14 mouse cellular contexts compared by ENCODE assay signal in genomic region chr16:89867212-89867829, GRCm38 (mm10).
DNase-seq lines count a peak whose midpoint lies in the region; ATAC-seq and TF ChIP-seq lines count a peak whose summit lies in the region.
"Had no signal": no experiment of that assay in that cellular context is flagged by ENCODE, and none has a peak within 500 bp of the region (broad histone marks: within the 10 kb centered on the region; RNA-seq: fewer than 3 reads in every experiment).

No protein-coding gene starts in this region.

- peaks cover 42% of the 10 kb centered on the region for H3K4me1 ChIP-seq in hindbrain, embryonic 10.5 days (replicated peaks)
- peaks cover 23% of the 10 kb centered on the region for H3K4me1 ChIP-seq in hindbrain, embryonic 12.5 days
- no peaks in the 10 kb centered on the region for H3K4me1 ChIP-seq in cortical plate, adult 2 months (ENCODE audit: control insufficient read depth, insufficient read depth, low read length)
- H3K4me1 ChIP-seq in midbrain, embryonic 14.5 days (ENCODE audit: control insufficient read depth, insufficient read depth, low read length): peaks cover 7% of the 10 kb centered on the region; the same call in 1 of the 2 replicates

- no peak overlapping the region for H3K4me2 ChIP-seq in hindbrain, embryonic 12.5 days (replicated peaks)
- H3K4me2 ChIP-seq in midbrain, embryonic 14.5 days (ENCODE audit: low read length): no peak overlapping the region
- H3K4me2 ChIP-seq: heart, embryonic 15.5 days; liver, embryonic 15.5 days had no signal

- H3K9ac ChIP-seq in hindbrain, embryonic 12.5 days: no peak overlapping the region
- no peak overlapping the region for H3K9ac ChIP-seq in midbrain, embryonic 14.5 days (replicated peaks; ENCODE audit: low read length)
- H3K9ac ChIP-seq: heart, embryonic 15.5 days; liver, embryonic 15.5 days had no signal

- no peak for ATAC-seq in hindbrain, embryonic 12.5 days (ENCODE audit: low FRiP score)
- ATAC-seq in midbrain, embryonic 14.5 days (ENCODE audit: low FRiP score, low TSS enrichment): no peak

- peaks cover 35% of the 10 kb centered on the region for H3K36me3 ChIP-seq in hindbrain, embryonic 10.5 days
- peaks cover 18% of the 10 kb centered on the region; the same call in 1 of the 2 replicates for H3K36me3 ChIP-seq in hindbrain, embryonic 12.5 days
- peaks cover 10% of the 10 kb centered on the region; the same call in 1 of the 2 replicates for H3K36me3 ChIP-seq in midbrain, embryonic 14.5 days (ENCODE audit: control insufficient read depth, insufficient read depth, low read length)
- H3K36me3 ChIP-seq: heart, embryonic 15.5 days; liver, embryonic 15.5 days had no signal

- no peaks in the 10 kb centered on the region for H3K27me3 ChIP-seq in hindbrain, embryonic 10.5 days (ENCODE audit: insufficient read depth, poor library complexity, severe bottlenecking)
- no peaks in the 10 kb centered on the region for H3K27me3 ChIP-seq in hindbrain, embryonic 12.5 days
- H3K27me3 ChIP-seq in midbrain, embryonic 14.5 days (ENCODE audit: control insufficient read depth, insufficient read depth, low read length): no peaks in the 10 kb centered on the region
- H3K27me3 ChIP-seq: CH12.LX; heart, embryonic 15.5 days; liver, embryonic 15.5 days had no signal

- no peak for TF ChIP-seq POLR2A in cortical plate, adult 2 months (IDR thresholded peaks at IDR 0.05; ENCODE audit: extremely low read depth, insufficient read depth, low read length)

- peak overlapping the region; percentile 46 for H3K27ac ChIP-seq in hindbrain, embryonic 10.5 days
- H3K27ac ChIP-seq in hindbrain, embryonic 12.5 days: no peak overlapping the region
- H3K27ac ChIP-seq in cortical plate, adult 2 months (ENCODE audit: insufficient read depth, low read length): no peak overlapping the region
- H3K27ac ChIP-seq in midbrain, embryonic 14.5 days (replicated peaks; ENCODE audit: low read depth, low read length): no peak overlapping the region
- H3K27ac ChIP-seq: heart, embryonic 15.5 days; kidney, postnatal 0 days; liver, embryonic 15.5 days; macrophage had no signal

- DNase-seq in hindbrain, embryonic 10.5 days (ENCODE audit: low spot score): peak; percentile 27
- DNase-seq in layer of hippocampus, adult 9-11 months: peak; percentile 67
- peak; percentile 41 for DNase-seq in right cerebral cortex, postnatal 25 days
- DNase-seq in midbrain, embryonic 14.5 days: no peak
- no peak for DNase-seq in heart, postnatal 36 days
- DNase-seq: adrenal gland, postnatal 14 days; gastrocnemius, postnatal 36 days had no signal

- intact Hi-C loops in heart, postnatal 36 days (cut with DNase I): no loop called here

- 79% methylated on average over 26 of the region's 26 CpGs for WGBS in hindbrain, embryonic 10.5 days
- 79% methylated on average over 26 of the region's 26 CpGs for WGBS in hindbrain, embryonic 12.5 days
- WGBS in midbrain, embryonic 14.5 days: 73% methylated on average over 26 of the region's 26 CpGs

- H3K4me3 ChIP-seq in hindbrain, embryonic 10.5 days: no peak overlapping the region
- H3K4me3 ChIP-seq in hindbrain, embryonic 12.5 days: no peak overlapping the region
- no peak overlapping the region for H3K4me3 ChIP-seq in cortical plate, adult 2 months (ENCODE audit: insufficient read depth, low read length)
- no peak overlapping the region for H3K4me3 ChIP-seq in midbrain, embryonic 14.5 days (replicated peaks; ENCODE audit: low read depth, low read length)
- H3K4me3 ChIP-seq: heart, embryonic 15.5 days; liver, embryonic 15.5 days had no signal

- TF ChIP-seq CTCF in cortical plate, adult 2 months (IDR thresholded peaks at IDR 0.05; ENCODE audit: extremely low read depth, insufficient read depth, low read length): 0 out of 2 replicates have a peak, but pooled peaks have one; percentile 7

- no peaks in the 10 kb centered on the region; the same call in 1 of the 2 replicates for H3K9me3 ChIP-seq in hindbrain, embryonic 10.5 days
- no peaks in the 10 kb centered on the region for H3K9me3 ChIP-seq in hindbrain, embryonic 12.5 days (replicated peaks)
- no peaks in the 10 kb centered on the region for H3K9me3 ChIP-seq in midbrain, embryonic 14.5 days (ENCODE audit: control insufficient read depth, low read length)
- H3K9me3 ChIP-seq: heart, embryonic 15.5 days; liver, embryonic 15.5 days had no signal

Comparison
In these comparisons a context has a peak if more than half of its experiments do, and no peak if none do; other contexts are left out.
1. DNase-seq: peak in hindbrain, embryonic 10.5 days (single experiment), layer of hippocampus, adult 9-11 months (single experiment) and right cerebral cortex, postnatal 25 days (single experiment); none in midbrain, embryonic 14.5 days (single experiment) and heart, postnatal 36 days (0 of 2).